Mouse (Mus musculus): ENCODE results near the gene Fbxl17. TPM values are rescaled to one million over a fixed set of nuclear protein-coding genes. Genes with fewer than 3 reads are reported as not detected.

Gene Fbxl17
- total and polyA plus RNA-seq, 3 experiments = 5.0 to 9.7 TPM; not detected in 1

DNA sequence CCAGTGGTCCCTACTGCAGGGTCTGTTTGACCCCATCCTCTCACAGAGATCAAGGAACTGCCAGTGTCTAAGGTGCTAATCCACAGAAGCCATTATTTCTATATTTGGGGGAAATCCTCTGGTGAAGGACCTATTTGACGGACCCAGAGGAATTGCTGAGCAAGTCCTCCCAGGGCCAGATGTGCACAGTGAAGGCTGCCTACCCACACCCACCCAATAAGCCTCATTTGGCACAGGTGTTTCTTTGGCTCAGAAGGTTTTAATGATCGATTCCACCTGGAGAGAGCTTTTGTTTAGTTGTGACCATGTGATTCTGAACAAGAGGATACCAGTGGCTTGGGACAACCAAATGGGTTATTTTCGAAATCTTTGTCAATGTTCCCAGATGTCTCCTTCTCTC is 462.3 kb downstream of the Fbxl17 start:
- TF ChIP-seq ETS1 (IDR thresholded peaks at IDR 0.05; ENCODE audit: low read depth, low read length) = no peak
- TF ChIP-seq CHD2 (IDR thresholded peaks at IDR 0.05; ENCODE audit: low read length) = no peak
- TF ChIP-seq NELFE (IDR thresholded peaks at IDR 0.05; ENCODE audit: low read depth, low read length) = no peak
- TF ChIP-seq JUND (IDR thresholded peaks at IDR 0.05; ENCODE audit: low read depth, low read length) = no peak
- no peak for TF ChIP-seq NRF1 (IDR thresholded peaks at IDR 0.05; ENCODE audit: insufficient read depth, low read depth, low read length, poor library complexity, severe bottlenecking)
- TF ChIP-seq TAL1 (IDR thresholded peaks at IDR 0.05; ENCODE audit: low read length) = no peak
- TF ChIP-seq CHD1 (IDR thresholded peaks at IDR 0.05; ENCODE audit: low read depth, low read length) = no peak
- no peak for TF ChIP-seq E2F4 (IDR thresholded peaks at IDR 0.05; ENCODE audit: borderline replicate concordance, low read depth, low read length)
- no peak for TF ChIP-seq MAX (IDR thresholded peaks at IDR 0.05; ENCODE audit: low read length)
- TF ChIP-seq MAZ (IDR thresholded peaks at IDR 0.05; ENCODE audit: low read depth, low read length) = no peak
- no peak for TF ChIP-seq RCOR1 (IDR thresholded peaks at IDR 0.05; ENCODE audit: low read depth, low read length)
- TF ChIP-seq EP300 (IDR thresholded peaks at IDR 0.05; ENCODE audit: low read depth in 1 of 2, low read length in 2 of 2) = no peak
- TF ChIP-seq ZKSCAN1 (IDR thresholded peaks at IDR 0.05; ENCODE audit: low read depth, low read length) = no peak
- TF ChIP-seq RAD21 (IDR thresholded peaks at IDR 0.05; ENCODE audit: low read depth, low read length) = no peak
- no peak for TF ChIP-seq ZC3H11A (IDR thresholded peaks at IDR 0.05; ENCODE audit: low read depth, low read length)
- TF ChIP-seq KAT2A (conservative IDR thresholded peaks at IDR 0.05; ENCODE audit: low read depth, low read length) = no peak
- no peak for TF ChIP-seq TBP (IDR thresholded peaks at IDR 0.05; ENCODE audit: low read depth, low read length)
- no peak for TF ChIP-seq GATA1 (IDR thresholded peaks at IDR 0.05; ENCODE audit: low read depth, low read length)
- no peak for TF ChIP-seq SIN3A (IDR thresholded peaks at IDR 0.05; ENCODE audit: low read length)
- no peaks in the 10 kb centered on the region for H3K9me3 ChIP-seq (replicated peaks; ENCODE audit: insufficient read depth, low read length)
- H3K4me3 ChIP-seq (ENCODE audit: control insufficient read depth in 1 of 2, insufficient read depth in 1 of 2, low read depth in 2 of 2, low read length in 2 of 2) = no peak overlapping the region
- no peaks in the 10 kb centered on the region for H3K4me1 ChIP-seq (ENCODE audit: control insufficient read depth in 1 of 2, insufficient read depth in 2 of 2, low read length in 2 of 2)
- no peaks in the 10 kb centered on the region for H3K79me2 ChIP-seq (ENCODE audit: control insufficient read depth, insufficient read depth, low read length, poor library complexity)
- no peak for DNase-seq (ENCODE audit: low read depth, low spot score)
- no peak overlapping the region for H3K9ac ChIP-seq (ENCODE audit: control insufficient read depth, low read depth, low read length, poor library complexity, severe bottlenecking)
- no peak overlapping the region for H3K27ac ChIP-seq (ENCODE audit: control insufficient read depth, low read depth, low read length)
- no peaks in the 10 kb centered on the region for H3K36me3 ChIP-seq (ENCODE audit: control insufficient read depth in 1 of 2, insufficient read depth in 2 of 2, low read length in 2 of 2)
- no peaks in the 10 kb centered on the region for H3K27me3 ChIP-seq (ENCODE audit: control insufficient read depth in 1 of 2, insufficient read depth in 2 of 2, low read length in 2 of 2)

DNA sequence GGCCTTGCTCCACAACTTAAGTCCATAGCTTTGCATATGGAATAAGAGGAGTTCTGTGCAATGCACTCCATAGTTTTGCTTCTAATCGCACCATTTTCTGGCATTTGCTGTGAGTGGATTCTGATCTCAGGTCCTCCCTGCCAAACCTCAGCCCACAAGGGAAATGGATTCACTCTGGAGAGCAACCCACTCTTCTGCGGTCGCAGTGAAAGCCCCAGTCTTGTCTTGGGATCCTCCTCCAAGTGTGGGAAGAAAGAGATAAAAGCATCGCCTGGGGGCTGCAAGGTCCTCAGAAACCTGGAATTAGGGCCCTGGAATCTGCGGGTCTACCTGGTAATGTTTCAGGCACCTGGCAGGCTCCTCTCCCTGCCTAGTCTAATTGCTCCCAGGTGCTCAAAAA is 466.7 kb downstream of the Fbxl17 start:
- no peaks in the 10 kb centered on the region for H3K79me2 ChIP-seq (ENCODE audit: control insufficient read depth, insufficient read depth, low read length, poor library complexity)
- H3K4me1 ChIP-seq (ENCODE audit: control insufficient read depth in 1 of 2, insufficient read depth in 2 of 2, low read length in 2 of 2) = no peaks in the 10 kb centered on the region
- H3K27me3 ChIP-seq (ENCODE audit: control insufficient read depth in 1 of 2, insufficient read depth in 2 of 2, low read length in 2 of 2) = no peaks in the 10 kb centered on the region
- TF ChIP-seq ETS1 (IDR thresholded peaks at IDR 0.05; ENCODE audit: low read depth, low read length) = no peak
- TF ChIP-seq MYC (IDR thresholded peaks at IDR 0.05; ENCODE audit: low read depth, low read length) = no peak
- TF ChIP-seq ELF1 (IDR thresholded peaks at IDR 0.05; ENCODE audit: low read depth, low read length) = no peak
- TF ChIP-seq ZNF384 (IDR thresholded peaks at IDR 0.05; ENCODE audit: low read depth, low read length) = no peak
- TF ChIP-seq MEF2A (IDR thresholded peaks at IDR 0.05; ENCODE audit: extremely low read depth, insufficient replicate concordance, low read depth, low read length, poor library complexity, severe bottlenecking) = no peak
- no peak for TF ChIP-seq GATA1 (IDR thresholded peaks at IDR 0.05; ENCODE audit: low read depth, low read length)
- TF ChIP-seq UBTF (IDR thresholded peaks at IDR 0.05; ENCODE audit: borderline replicate concordance, insufficient read depth, low read depth, low read length) = no peak
- TF ChIP-seq MXI1 (IDR thresholded peaks at IDR 0.05; ENCODE audit: low read depth, low read length) = no peak
- no peak for TF ChIP-seq SIN3A (IDR thresholded peaks at IDR 0.05; ENCODE audit: low read length)
- no peak for TF ChIP-seq CTCF (IDR thresholded peaks at IDR 0.05 in 2 of 3, conservative IDR thresholded peaks at IDR 0.05 in 1 of 3; ENCODE audit: control insufficient read depth in 1 of 3, insufficient read depth in 1 of 3, low read depth in 2 of 3, low read length in 3 of 3, poor library complexity in 1 of 3, severe bottlenecking in 1 of 3)
- TF ChIP-seq TAL1 (IDR thresholded peaks at IDR 0.05; ENCODE audit: low read length) = no peak
- TF ChIP-seq HCFC1 (IDR thresholded peaks at IDR 0.05; ENCODE audit: low read depth, low read length) = no peak
- TF ChIP-seq BHLHE40 (IDR thresholded peaks at IDR 0.05; ENCODE audit: borderline replicate concordance, low read depth, low read length) = no peak
- no peak for TF ChIP-seq POLR2AphosphoS5 (IDR thresholded peaks at IDR 0.05; ENCODE audit: borderline replicate concordance, low read depth, low read length)
- no peak overlapping the region for H3K27ac ChIP-seq (ENCODE audit: control insufficient read depth, low read depth, low read length)
- no peak overlapping the region for H3K4me3 ChIP-seq (ENCODE audit: control insufficient read depth in 1 of 2, insufficient read depth in 1 of 2, low read depth in 2 of 2, low read length in 2 of 2)
- no peak overlapping the region for H3K9ac ChIP-seq (ENCODE audit: control insufficient read depth, low read depth, low read length, poor library complexity, severe bottlenecking)
- no peak for DNase-seq (ENCODE audit: low read depth, low spot score)
- H3K36me3 ChIP-seq (ENCODE audit: control insufficient read depth in 1 of 2, insufficient read depth in 2 of 2, low read length in 2 of 2) = no peaks in the 10 kb centered on the region
- no peaks in the 10 kb centered on the region for H3K9me3 ChIP-seq (replicated peaks; ENCODE audit: insufficient read depth, low read length)

Data from MEL (cell line).